In the genomic region with DNA sequence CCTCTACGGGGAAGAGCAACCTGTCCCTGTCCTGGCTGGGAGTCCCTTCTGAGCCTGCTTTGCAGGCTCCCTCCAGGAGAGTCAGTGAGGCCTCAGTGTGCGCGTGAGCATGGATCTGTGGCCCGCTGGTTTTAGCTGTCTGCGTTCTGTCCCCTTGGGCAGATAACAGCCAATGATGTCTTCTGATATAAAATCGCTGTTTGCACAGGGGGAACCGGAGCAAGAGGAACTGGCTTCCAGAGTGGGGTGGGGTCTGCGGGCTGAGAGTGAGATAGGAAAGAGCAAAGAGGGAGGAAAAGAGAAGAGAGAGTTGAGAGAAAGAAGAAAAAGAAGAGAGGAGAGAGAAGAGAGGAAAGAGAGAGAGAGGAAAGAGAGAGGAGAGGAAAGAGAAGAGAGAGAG, we compare ENCODE assay signal across 8 mouse cellular contexts. TPM values are rescaled to one million over a fixed set of nuclear protein-coding genes. Genes with fewer than 3 reads are reported as not detected.
DNase-seq lines count a peak whose midpoint lies in the region; ATAC-seq and TF ChIP-seq lines count a peak whose summit lies in the region.

No protein-coding gene starts in this region.

- 0 out of 2 replicates have a peak, but pooled peaks cover 6% of the 10 kb centered on the region for H3K4me1 ChIP-seq in lung, embryonic 15.5 days
- H3K4me1 ChIP-seq in cerebellum, adult 2 months (ENCODE audit: control insufficient read depth, insufficient read depth, low read length): peaks cover 5% of the 10 kb centered on the region
- H3K4me1 ChIP-seq in hindbrain, embryonic 13.5 days (replicated peaks): peaks cover 16% of the 10 kb centered on the region
- peaks cover 16% of the 10 kb centered on the region for H3K4me1 ChIP-seq in midbrain, embryonic 12.5 days

- TF ChIP-seq POLR2A in cerebellum, adult 2 months (IDR thresholded peaks at IDR 0.05; ENCODE audit: borderline replicate concordance, insufficient read depth, low read length): no peak

- ATAC-seq in lung, embryonic 15.5 days (ENCODE audit: borderline replicate concordance, extremely low read depth, low FRiP score, low TSS enrichment): no peak
- ATAC-seq in hindbrain, embryonic 13.5 days (ENCODE audit: low FRiP score): peak; percentile 18; the same call in 1 of the 2 replicates
- no peak for ATAC-seq in midbrain, embryonic 12.5 days (ENCODE audit: low FRiP score, low read depth)
- no peak for ATAC-seq in megakaryocyte progenitor cell, adult 5-6 weeks (replicated peaks; ENCODE audit: poor library complexity)

- H3K27ac ChIP-seq in lung, embryonic 15.5 days: no peak overlapping the region
- peak overlapping the region; percentile 77 for H3K27ac ChIP-seq in cerebellum, adult 2 months (ENCODE audit: insufficient read depth, low read length)
- H3K27ac ChIP-seq in hindbrain, embryonic 13.5 days: peak overlapping the region; percentile 77
- no peak overlapping the region for H3K27ac ChIP-seq in midbrain, embryonic 12.5 days (replicated peaks)

- no peaks in the 10 kb centered on the region for H3K27me3 ChIP-seq in lung, embryonic 15.5 days
- no peaks in the 10 kb centered on the region for H3K27me3 ChIP-seq in cerebellum, adult 2 months (ENCODE audit: control insufficient read depth, insufficient read depth, low read length)
- no peaks in the 10 kb centered on the region for H3K27me3 ChIP-seq in hindbrain, embryonic 13.5 days
- no peaks in the 10 kb centered on the region for H3K27me3 ChIP-seq in midbrain, embryonic 12.5 days

- TF ChIP-seq CTCF in cerebellum, adult 2 months (IDR thresholded peaks at IDR 0.05; ENCODE audit: borderline replicate concordance, insufficient read depth, low read depth, low read length): no peak

- WGBS in lung, embryonic 15.5 days: 20% methylated on average over 8 of the region's 8 CpGs
- 7% methylated on average over 8 of the region's 8 CpGs for WGBS in cerebellum, adult 2 months
- WGBS in hindbrain, embryonic 13.5 days: 31% methylated on average over 8 of the region's 8 CpGs
- WGBS in midbrain, embryonic 12.5 days: 29% methylated on average over 8 of the region's 8 CpGs

- DNase-seq in lung, postnatal 4 days: no peak
- DNase-seq in cerebellum, adult 2 months: peak; percentile 27 to 43
- DNase-seq in adrenal gland, postnatal 4 days (ENCODE audit: low spot score in 2 of 2): no peak
- DNase-seq in kidney, postnatal 25 days: no peak

- H3K36me3 ChIP-seq in lung, embryonic 15.5 days: peaks cover 21% of the 10 kb centered on the region; the same call in 1 of the 2 replicates
- peaks cover 25% of the 10 kb centered on the region for H3K36me3 ChIP-seq in hindbrain, embryonic 13.5 days
- peaks cover 20% of the 10 kb centered on the region for H3K36me3 ChIP-seq in midbrain, embryonic 12.5 days

- H3K9me3 ChIP-seq in lung, embryonic 15.5 days: no peaks in the 10 kb centered on the region
- H3K9me3 ChIP-seq in hindbrain, embryonic 13.5 days: 0 out of 2 replicates have a peak, but pooled peaks cover 3% of the 10 kb centered on the region
- H3K9me3 ChIP-seq in midbrain, embryonic 12.5 days: no peaks in the 10 kb centered on the region

- H3K4me2 ChIP-seq in lung, embryonic 15.5 days: peak overlapping the region; percentile 98
- H3K4me2 ChIP-seq in hindbrain, embryonic 13.5 days: peak overlapping the region; percentile 83
- peak overlapping the region; percentile 95 for H3K4me2 ChIP-seq in midbrain, embryonic 12.5 days (replicated peaks)

- peak overlapping the region; percentile 88 for H3K4me3 ChIP-seq in lung, embryonic 15.5 days
- H3K4me3 ChIP-seq in cerebellum, adult 2 months (replicated peaks; ENCODE audit: insufficient read depth, low read depth, low read length): peak overlapping the region; percentile 93
- peak overlapping the region; percentile 76 for H3K4me3 ChIP-seq in hindbrain, embryonic 13.5 days
- H3K4me3 ChIP-seq in midbrain, embryonic 12.5 days: peak overlapping the region; percentile 86

- peak overlapping the region; percentile 70 for H3K9ac ChIP-seq in lung, embryonic 15.5 days
- peak overlapping the region; percentile 87 for H3K9ac ChIP-seq in hindbrain, embryonic 13.5 days
- H3K9ac ChIP-seq in midbrain, embryonic 12.5 days (replicated peaks): peak overlapping the region; percentile 80

RNA-seq across cellular contexts. Expression of a gene that starts 0.4 kb away (rescaled TPM):
- polyA plus RNA-seq in lung, embryonic 15.5 days (2015; fragmentation: Nextera tagmentation; extraction: Ambion mirVana): 34.9 and 36.2 TPM in 2 replicates
- 35.5 and 39.6 TPM in 2 replicates for polyA plus RNA-seq in cerebellum, adult 2 months (2012; rRNA removed)
- 71.4 and 73.5 TPM in 2 replicates for polyA plus RNA-seq in hindbrain, embryonic 13.5 days (2015; fragmentation: Nextera tagmentation; extraction: Ambion mirVana)
- 61.7 and 69.7 TPM in 2 replicates for polyA plus RNA-seq in midbrain, embryonic 12.5 days (2016; fragmentation: Nextera tagmentation; extraction: Ambion mirVana)
- 10 to 100 TPM; 51.0 to 58.0 TPM for total RNA-seq in adrenal gland, postnatal 4 days (2021)
- total RNA-seq in megakaryocyte progenitor cell, adult 5-6 weeks (2015): 46.2 and 52.9 TPM in 2 replicates
- 36.8 and 44.9 TPM in 2 replicates for total RNA-seq in megakaryocyte progenitor cell, adult 5-6 weeks (2017)

RNA-seq across cellular contexts. Expression of a gene that starts 28.7 kb away (rescaled TPM):
- 36.2 and 37.8 TPM in 2 replicates for polyA plus RNA-seq in lung, embryonic 15.5 days (2015; fragmentation: Nextera tagmentation; extraction: Ambion mirVana)
- polyA plus RNA-seq in cerebellum, adult 2 months (2012; rRNA removed): 96.5 and 107 TPM in 2 replicates
- 67.5 and 68.8 TPM in 2 replicates for polyA plus RNA-seq in hindbrain, embryonic 13.5 days (2015; fragmentation: Nextera tagmentation; extraction: Ambion mirVana)
- 56.5 and 64.8 TPM in 2 replicates for polyA plus RNA-seq in midbrain, embryonic 12.5 days (2016; fragmentation: Nextera tagmentation; extraction: Ambion mirVana)
- 100 to 1,000 TPM; 214 TPM for total RNA-seq in adrenal gland, postnatal 4 days (2021)
- total RNA-seq in megakaryocyte progenitor cell, adult 5-6 weeks (2015): 151 and 162 TPM in 2 replicates
- 82.5 and 95.8 TPM in 2 replicates for total RNA-seq in megakaryocyte progenitor cell, adult 5-6 weeks (2017)

RNA-seq across cellular contexts. Expression of a gene that starts 43.6 kb away (rescaled TPM):
- 4.2 and 4.8 TPM in 2 replicates for polyA plus RNA-seq in lung, embryonic 15.5 days (2015; fragmentation: Nextera tagmentation; extraction: Ambion mirVana)
- polyA plus RNA-seq in cerebellum, adult 2 months (2012; rRNA removed): 16.1 and 18.4 TPM in 2 replicates
- polyA plus RNA-seq in hindbrain, embryonic 13.5 days (2015; fragmentation: Nextera tagmentation; extraction: Ambion mirVana): 11.5 and 11.7 TPM in 2 replicates
- polyA plus RNA-seq in midbrain, embryonic 12.5 days (2016; fragmentation: Nextera tagmentation; extraction: Ambion mirVana): 4.3 and 4.4 TPM in 2 replicates
- total RNA-seq in adrenal gland, postnatal 4 days (2021): 1 to 10 TPM; 4.1 to 5.0 TPM
- total RNA-seq in megakaryocyte progenitor cell, adult 5-6 weeks (2015): 3.4 and 5.1 TPM in 2 replicates
- total RNA-seq in megakaryocyte progenitor cell, adult 5-6 weeks (2017): 4.0 and 4.6 TPM in 2 replicates

RNA-seq across cellular contexts. Expression of a gene that starts 58.4 kb away (rescaled TPM):
- polyA plus RNA-seq in lung, embryonic 15.5 days (2015; fragmentation: Nextera tagmentation; extraction: Ambion mirVana): 99.4 and 101 TPM in 2 replicates
- 147 and 154 TPM in 2 replicates for polyA plus RNA-seq in cerebellum, adult 2 months (2012; rRNA removed)
- 125 and 126 TPM in 2 replicates for polyA plus RNA-seq in hindbrain, embryonic 13.5 days (2015; fragmentation: Nextera tagmentation; extraction: Ambion mirVana)
- 164 and 165 TPM in 2 replicates for polyA plus RNA-seq in midbrain, embryonic 12.5 days (2016; fragmentation: Nextera tagmentation; extraction: Ambion mirVana)
- 10 to 100 TPM; 91.1 to 93.4 TPM for total RNA-seq in adrenal gland, postnatal 4 days (2021)
- 52.2 and 57.6 TPM in 2 replicates for total RNA-seq in megakaryocyte progenitor cell, adult 5-6 weeks (2015)
- total RNA-seq in megakaryocyte progenitor cell, adult 5-6 weeks (2017): 53.0 and 64.7 TPM in 2 replicates

Comparison
In these comparisons a context has a peak if more than half of its experiments do, and no peak if none do; other contexts are left out.
1. H3K27ac ChIP-seq: peak in cerebellum, adult 2 months (single experiment) and hindbrain, embryonic 13.5 days (single experiment); none in lung, embryonic 15.5 days (single experiment) and midbrain, embryonic 12.5 days (single experiment).
2. DNase-seq: peak in cerebellum, adult 2 months (2 of 2); none in lung, postnatal 4 days (0 of 2), adrenal gland, postnatal 4 days (0 of 2) and kidney, postnatal 25 days (0 of 2).
3. Peak in every context shown above with its lines, with median percentiles within 50 percentile points of each other: H3K4me2 ChIP-seq, H3K4me3 ChIP-seq and H3K9ac ChIP-seq.